Mouse (Mus musculus) lung, postnatal 0 days (tissue): ENCODE measurements around the gene Slc1a3. TPM values are rescaled to one million over a fixed set of nuclear protein-coding genes. Genes with fewer than 3 reads are reported as not detected.
A peak's percentile ranks its signal among the peaks of the same experiment; 100 is the strongest.

Source experiments
- ATAC-seq: fragments of 200-750 bp; cut with Nextera tagmentation; 2 replicates; pipeline ENCODE4 v1.8.0; 2017; ENCODE audit warnings: moderate library complexity
- DNase-seq: peaks from one replicate; pipeline ENCODE4 v3.0.0-alpha.2; 2016; ENCODE audit warnings: low spot score
- H3K27ac ChIP-seq: fragments of 300-500 bp; sonication (generic); 2 replicates; pipeline ENCODE4 v1.5.1; 2014; ENCODE audit warnings: antibody characterized with exemption, mild to moderate bottlenecking, low read length, mixed read lengths
- H3K27me3 ChIP-seq: fragments of 300-500 bp; sonication (generic); replicated peaks from 2 replicates; pipeline ENCODE4 v1.6.1; 2014; ENCODE audit warnings: low read length, mixed read lengths; ENCODE audit not compliant: insufficient read depth
- H3K36me3 ChIP-seq: fragments of 300-500 bp; sonication (generic); 2 replicates; pipeline ENCODE4 v1.6.1; 2014; ENCODE audit warnings: low read length, mixed read lengths; ENCODE audit not compliant: insufficient read depth
- H3K4me1 ChIP-seq: fragments of 300-500 bp; sonication (generic); 2 replicates; pipeline ENCODE4 v1.6.1; 2014; ENCODE audit warnings: antibody characterized with exemption, low read depth, low read length, mixed read lengths; ENCODE audit not compliant: insufficient read depth
- H3K4me2 ChIP-seq: fragments of 300-500 bp; sonication (generic); replicated peaks from 2 replicates; pipeline ENCODE4 v1.6.1; 2014; ENCODE audit warnings: low read depth, mild to moderate bottlenecking, low read length, moderate library complexity, mixed read lengths
- H3K4me3 ChIP-seq: fragments of 300-500 bp; sonication (generic); 2 replicates; pipeline ENCODE4 v1.5.1; 2014; ENCODE audit warnings: low read depth, low read length
- H3K9ac ChIP-seq: fragments of 300-500 bp; sonication (generic); replicated peaks from 2 replicates; pipeline ENCODE4 v1.6.1; 2014; ENCODE audit warnings: low read depth, mild to moderate bottlenecking
- H3K9me3 ChIP-seq: fragments of 300-500 bp; sonication (generic); 2 replicates; pipeline ENCODE4 v1.6.1; 2016; ENCODE audit warnings: low read length, mixed read lengths
- CTCF ChIP-seq: IDR thresholded peaks from 2 replicates; pipeline ENCODE4 v1.5.1; 2016; ENCODE audit warnings: antibody characterized with exemption, mild to moderate bottlenecking
- EP300 ChIP-seq: IDR thresholded peaks from 2 replicates; pipeline ENCODE4 v1.6.1; 2016; ENCODE audit warnings: antibody characterized with exemption, mild to moderate bottlenecking, control low read depth
- WGBS: fragments of 180-500 bp; shearing (Covaris S2); extraction: QIAGEN DNeasy Blood & Tissue Kit; methylation state at CpG from one replicate; pipeline ENCODE4 v1.1.7; 2014; 5-methylcytosine and 5-hydroxymethylcytosine counted together
- polyA plus RNA-seq: library from polyadenylated mRNA; unstranded; fragments of >200 nt; fragmentation: Nextera tagmentation; extraction: Ambion mirVana; gene quantifications from 2 replicates; pipeline ENCODE4 v1.2.1, GENCODE M21; 2015

The Slc1a3 gene
- polyA plus RNA-seq, 1 experiment from 2014 or later, result 17.2 TPM

DNA sequence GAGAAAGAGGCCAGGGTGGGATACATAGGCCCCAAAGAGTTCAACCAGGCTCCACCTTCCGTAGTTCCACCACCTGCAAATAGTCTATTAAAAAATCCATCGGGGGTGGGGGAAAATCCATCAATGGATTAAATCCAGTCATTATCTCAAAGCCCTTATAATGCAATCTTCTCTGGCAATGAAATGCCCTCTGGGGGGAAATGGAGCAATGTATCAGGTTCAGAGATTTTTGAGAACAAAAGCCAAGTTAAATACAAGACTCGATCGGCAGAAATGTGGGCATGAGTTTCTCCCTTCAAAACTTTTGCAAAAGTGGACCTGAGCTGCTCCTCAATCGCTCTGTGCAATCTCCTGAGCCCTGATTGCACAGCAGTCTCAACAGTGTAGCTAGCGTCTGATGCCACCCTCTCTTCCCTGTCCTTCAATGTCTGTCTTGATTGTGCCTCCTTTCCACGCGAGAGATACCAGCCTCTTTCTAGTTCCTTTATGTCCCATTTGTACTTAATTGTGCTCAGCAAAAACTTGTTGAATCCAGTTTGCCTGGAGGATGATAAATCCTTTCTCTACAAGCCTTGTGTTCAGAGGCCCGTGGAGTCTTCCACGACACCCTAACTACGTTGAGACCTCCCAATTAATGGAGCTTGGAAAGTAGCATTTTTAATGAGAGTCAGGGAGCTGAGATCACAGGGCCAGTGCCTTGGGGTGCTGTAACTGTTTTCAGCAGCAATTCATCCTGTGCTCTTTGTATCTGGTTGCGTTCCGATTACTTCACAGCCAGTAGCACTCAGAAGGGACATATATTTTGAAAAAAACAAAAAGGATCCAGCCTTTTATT is 109.0 kb downstream of the Slc1a3 start:
- DNase-seq (no peak), ATAC-seq (no peak)
- no peak overlapping the region for H3K4me3 ChIP-seq
- WGBS, result 86% methylated on average over 13 of the region's 13 CpGs
- H3K36me3 ChIP-seq, result no peaks in the 10 kb centered on the region
- no peak overlapping the region for H3K27ac ChIP-seq
- TF ChIP-seq CTCF (no peak), EP300 (no peak)
- H3K27me3 ChIP-seq, result no peaks in the 10 kb centered on the region
- no peaks in the 10 kb centered on the region for H3K4me1 ChIP-seq
- no peak overlapping the region for H3K9ac ChIP-seq
- H3K4me2 ChIP-seq, result no peak overlapping the region
- H3K9me3 ChIP-seq, result no peaks in the 10 kb centered on the region

DNA sequence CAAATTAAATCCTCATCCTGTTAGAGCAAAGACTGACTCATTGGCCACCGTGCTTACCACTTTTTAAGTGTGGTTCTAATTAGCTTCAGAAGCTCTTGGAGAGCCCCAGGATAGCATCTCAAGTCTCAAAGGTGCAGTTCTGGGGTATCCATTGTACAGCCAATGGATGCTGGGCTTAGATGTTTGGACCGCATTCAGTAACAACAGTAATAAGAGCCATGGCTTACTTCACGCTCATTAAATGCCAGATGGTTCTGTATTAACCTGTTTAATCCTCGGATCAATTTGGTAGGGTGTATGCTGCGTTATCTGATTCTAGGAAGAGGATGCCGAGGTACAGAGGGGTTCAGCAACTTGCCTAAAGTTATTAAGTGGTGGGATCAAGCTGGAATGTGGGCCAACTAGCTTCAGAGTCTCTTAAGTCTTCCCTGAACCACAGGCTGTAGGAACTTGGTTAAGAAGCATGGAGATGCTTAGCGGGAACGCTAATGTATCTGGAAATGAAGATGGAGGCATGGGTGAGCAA is 114.1 kb downstream of the Slc1a3 start:
- Histone ChIP-seq H3K27me3 (no peaks in the 10 kb centered on the region), H3K27ac (no peak overlapping the region), H3K4me1 (no peaks in the 10 kb centered on the region), H3K4me2 (no peak overlapping the region), H3K9ac (no peak overlapping the region), H3K4me3 (no peak overlapping the region), H3K36me3 (no peaks in the 10 kb centered on the region), H3K9me3 (no peaks in the 10 kb centered on the region)
- TF ChIP-seq CTCF (no peak), EP300 (no peak)
- DNase-seq (no peak), ATAC-seq (no peak)
- WGBS, result 86% methylated on average over 8 of the region's 8 CpGs

DNA sequence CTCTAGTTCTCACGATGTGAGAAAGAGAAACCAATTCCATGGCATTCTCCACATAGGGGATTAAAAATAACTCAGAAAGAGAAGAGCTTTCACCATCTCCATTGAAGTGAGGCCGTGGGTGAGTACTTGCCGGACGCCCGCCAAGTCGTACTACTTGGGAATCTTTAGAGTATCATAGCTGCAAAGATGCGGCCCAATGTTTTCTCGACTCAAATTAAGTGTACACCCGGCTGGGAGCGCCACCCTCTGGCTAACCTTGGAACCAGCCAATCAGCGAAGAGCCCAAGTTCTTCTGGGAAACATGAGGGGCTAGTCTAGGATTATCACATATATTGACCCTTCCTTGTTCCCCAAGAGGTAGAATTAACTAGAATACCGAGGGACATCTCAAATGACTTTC is 115.3 kb downstream of the Slc1a3 start:
- H3K9me3 ChIP-seq, result no peaks in the 10 kb centered on the region
- no peak for DNase-seq
- no peaks in the 10 kb centered on the region for H3K36me3 ChIP-seq

DNA sequence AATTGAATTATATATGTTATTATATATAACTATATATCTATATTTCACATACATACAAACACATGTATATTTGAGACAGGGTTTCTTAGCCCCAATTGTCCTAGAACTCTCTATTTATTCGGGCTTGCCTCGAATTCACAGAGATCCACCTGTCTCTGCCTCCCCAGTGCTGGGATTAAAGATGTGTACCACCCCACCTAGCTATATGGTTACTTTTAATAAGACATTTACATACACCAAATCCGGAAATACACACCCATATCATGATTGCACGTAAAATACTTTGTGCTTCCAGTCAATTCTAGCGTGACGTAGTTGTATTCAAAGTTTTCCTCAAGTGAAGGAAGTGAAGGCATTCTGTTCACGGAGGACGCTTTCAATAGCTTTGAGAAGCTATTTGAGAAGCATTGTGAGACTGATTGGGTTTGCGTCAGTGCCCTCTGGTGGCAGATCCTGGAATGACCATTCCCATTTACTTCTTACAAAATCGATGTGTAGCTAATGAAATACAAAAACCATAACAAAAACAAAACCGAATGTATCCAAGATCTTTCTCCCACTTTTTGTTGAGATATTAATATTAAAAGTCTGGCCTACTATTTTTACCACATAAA is 121.0 kb downstream of the Slc1a3 start:
- peak; percentile 83 for DNase-seq
- Histone ChIP-seq H3K36me3 (no peaks in the 10 kb centered on the region), H3K4me3 (no peak overlapping the region), H3K27ac (no peak overlapping the region), H3K27me3 (no peaks in the 10 kb centered on the region), H3K4me1 (no peaks in the 10 kb centered on the region), H3K9ac (no peak overlapping the region), H3K4me2 (no peak overlapping the region), H3K9me3 (no peaks in the 10 kb centered on the region)
- ATAC-seq, result peak; percentile 28; the same call in 1 of the 2 replicates
- TF ChIP-seq EP300 (no peak), CTCF (peak; percentile 89)
- WGBS, result 15% methylated on average over 11 of the region's 11 CpGs

More for the DNA sequence above, 115.3 kb downstream of the Slc1a3 start:
- no peak for ATAC-seq
- H3K4me2 ChIP-seq, result no peak overlapping the region
- H3K27ac ChIP-seq, result no peak overlapping the region
- H3K9ac ChIP-seq, result no peak overlapping the region
- TF ChIP-seq EP300 (no peak), CTCF (no peak)
- WGBS, result 79% methylated on average over 12 of the region's 12 CpGs
- H3K4me1 ChIP-seq, result no peaks in the 10 kb centered on the region
- H3K27me3 ChIP-seq, result no peaks in the 10 kb centered on the region
- no peak overlapping the region for H3K4me3 ChIP-seq

DNA sequence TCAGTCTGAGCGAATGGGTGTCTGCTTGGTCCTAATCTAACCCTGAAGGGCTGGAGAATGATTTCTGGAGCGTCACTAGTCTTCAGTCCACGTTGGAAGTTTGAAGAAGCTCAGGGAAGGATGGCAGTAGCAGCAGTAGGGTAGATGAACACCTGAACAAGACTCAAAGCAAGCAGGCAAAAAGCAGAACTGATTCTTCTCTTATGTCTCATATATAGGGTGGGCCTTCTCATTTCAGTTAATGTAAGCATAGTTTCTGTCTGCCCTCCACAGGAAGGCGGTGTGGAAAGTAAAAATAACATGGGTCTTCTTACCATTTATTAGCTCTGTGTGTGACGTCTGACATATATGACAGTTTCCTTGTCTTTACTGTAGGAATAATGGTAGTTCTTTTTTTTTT is 122.5 kb downstream of the Slc1a3 start:
- H3K4me2 ChIP-seq, result no peak overlapping the region
- H3K4me1 ChIP-seq, result no peaks in the 10 kb centered on the region
- H3K27me3 ChIP-seq, result no peaks in the 10 kb centered on the region
- 85% methylated on average over 5 of the region's 5 CpGs for WGBS
- H3K36me3 ChIP-seq, result no peaks in the 10 kb centered on the region
- no peak for DNase-seq
- no peak for TF ChIP-seq EP300
- no peak for TF ChIP-seq CTCF
- ATAC-seq, result no peak
- no peak overlapping the region for H3K9ac ChIP-seq
- H3K27ac ChIP-seq, result no peak overlapping the region
- H3K4me3 ChIP-seq, result no peak overlapping the region
- no peaks in the 10 kb centered on the region for H3K9me3 ChIP-seq

DNA sequence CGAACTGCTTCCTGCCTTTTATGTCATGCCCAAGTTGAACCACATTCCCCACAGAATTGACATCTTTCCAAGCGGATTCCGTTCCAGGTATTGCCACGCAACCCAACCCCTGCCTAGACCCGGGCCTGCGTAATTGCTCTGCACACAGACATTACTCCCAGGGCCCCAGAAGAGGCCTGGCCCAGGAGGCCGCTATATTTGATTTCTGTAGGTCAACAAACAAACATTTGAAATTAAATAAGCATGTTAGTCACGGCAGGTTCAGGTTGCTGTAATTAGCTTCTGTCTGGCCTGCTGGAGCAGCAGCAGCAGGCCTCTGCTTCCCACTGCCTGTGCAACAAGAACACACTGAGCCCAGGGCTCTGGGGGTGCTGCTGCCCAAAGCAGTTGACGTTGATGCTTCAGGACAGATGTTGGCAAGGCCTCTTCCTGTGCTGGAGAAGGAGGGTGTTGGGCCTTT is 123.7 kb downstream of the Slc1a3 start:
- H3K36me3 ChIP-seq, result no peaks in the 10 kb centered on the region
- H3K4me2 ChIP-seq, result no peak overlapping the region
- H3K4me1 ChIP-seq, result no peaks in the 10 kb centered on the region
- no peaks in the 10 kb centered on the region for H3K9me3 ChIP-seq
- ATAC-seq (no peak), DNase-seq (no peak)
- H3K27ac ChIP-seq, result no peak overlapping the region
- H3K27me3 ChIP-seq, result no peaks in the 10 kb centered on the region
- no peak overlapping the region for H3K9ac ChIP-seq
- TF ChIP-seq CTCF (no peak), EP300 (no peak)
- no peak overlapping the region for H3K4me3 ChIP-seq
- 63% methylated on average over 9 of the region's 9 CpGs for WGBS

Other genes with a start within 250 kb of the Slc1a3 start
- gene Gm2310, start 190.8 kb downstream of the Slc1a3 start, polyA plus RNA-seq, result not detected in 2 replicates